Mouse (Mus musculus) splenic B cell, adult 2 months (primary cell): ENCODE results near the gene Slco2a1.

Experiments
- DNase-seq: peaks from one replicate; pipeline ENCODE4 v3.0.0-alpha.2; 2011; ENCODE audit warnings: low read depth, low spot score
- H3K27me3 ChIP-seq: 2 replicates; pipeline ENCODE4 v1.6.1; 2012; ENCODE audit warnings: mild to moderate bottlenecking, low read length, moderate library complexity, mixed read lengths; ENCODE audit not compliant: control insufficient read depth, poor library complexity, insufficient read depth, severe bottlenecking
- H3K36me3 ChIP-seq: 2 replicates; pipeline ENCODE4 v1.6.1; 2012; ENCODE audit warnings: mild to moderate bottlenecking, low read length, moderate library complexity, mixed read lengths; ENCODE audit not compliant: control insufficient read depth, poor library complexity, insufficient read depth, severe bottlenecking

Slco2a1 gene

GRCm38 (mm10) chr9:103119781-103120180, 131.3 kb downstream of the Slco2a1 start:
- Histone ChIP-seq H3K27me3 (no peaks in the 10 kb centered on the region), H3K36me3 (no peaks in the 10 kb centered on the region)
- DNase-seq = no peak

DNA sequence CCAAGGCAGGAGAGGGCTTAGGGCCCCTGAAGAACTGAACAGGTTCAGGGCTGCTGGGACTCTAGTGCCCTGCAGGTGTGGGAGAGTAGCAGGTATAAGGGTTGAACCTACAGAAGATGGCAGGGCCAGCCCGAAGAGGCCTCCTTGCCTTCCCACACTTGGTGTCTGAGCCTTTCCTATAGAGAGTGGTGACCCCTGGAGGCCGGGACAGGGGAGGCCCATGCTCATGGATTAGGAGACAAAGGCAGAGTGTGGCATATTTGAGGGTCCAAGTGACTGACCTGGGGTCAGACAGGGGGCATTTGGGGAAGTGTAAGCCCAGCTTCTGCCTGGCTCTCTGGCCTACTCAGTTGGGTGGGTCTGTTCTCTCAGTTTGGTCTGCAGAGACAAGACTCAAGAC, 131.7 kb downstream of the Slco2a1 start:
- Histone ChIP-seq H3K36me3 (no peaks in the 10 kb centered on the region), H3K27me3 (no peaks in the 10 kb centered on the region)
- no peak for DNase-seq

DNA sequence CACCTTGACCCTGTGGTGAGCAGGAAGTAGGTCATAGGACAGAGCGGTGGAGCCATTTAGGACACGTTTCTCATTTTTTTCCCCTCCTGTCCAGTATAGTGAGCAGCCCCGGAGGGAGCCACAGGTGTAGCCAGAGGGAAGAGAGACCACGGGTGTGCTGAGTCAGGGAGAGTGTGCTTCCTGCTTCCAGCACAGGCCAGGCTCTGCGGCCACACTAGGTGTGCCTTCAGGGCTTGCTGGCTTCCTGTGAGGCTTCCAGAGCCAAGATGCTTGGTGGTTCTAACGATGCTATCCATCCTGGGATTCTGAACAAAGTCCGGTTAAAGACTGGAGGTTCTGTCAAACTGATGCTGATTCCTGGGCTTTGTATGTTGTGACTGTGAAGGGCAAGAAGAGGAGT, 133.0 kb downstream of the Slco2a1 start:
- H3K27me3 ChIP-seq = no peaks in the 10 kb centered on the region
- no peaks in the 10 kb centered on the region for H3K36me3 ChIP-seq
- no peak for DNase-seq

DNA sequence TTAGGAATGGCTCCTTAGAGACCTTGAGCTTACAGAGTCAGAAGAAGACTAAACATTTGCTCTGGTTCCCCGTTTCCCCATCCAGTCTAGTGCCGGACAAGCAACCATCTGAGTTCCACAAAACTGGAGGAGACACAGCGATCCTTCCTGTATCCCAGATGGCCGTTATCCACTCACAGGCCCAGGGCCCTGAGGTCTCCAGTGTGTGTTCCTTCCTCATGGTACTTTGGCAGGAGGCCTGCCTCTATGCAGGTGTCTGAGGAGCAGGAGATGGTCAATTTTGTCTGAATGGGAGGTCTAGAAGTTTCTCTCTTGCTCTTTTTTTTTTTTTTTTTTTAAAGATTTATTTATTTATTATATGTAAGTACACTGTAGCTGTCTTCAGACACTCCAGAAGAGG, 136.2 kb downstream of the Slco2a1 start:
- DNase-seq = no peak
- Histone ChIP-seq H3K36me3 (no peaks in the 10 kb centered on the region), H3K27me3 (no peaks in the 10 kb centered on the region)

GRCm38 (mm10) chr9:103133493-103134124, 145.1 kb downstream of the Slco2a1 start:
- no peak for DNase-seq
- Histone ChIP-seq H3K36me3 (no peaks in the 10 kb centered on the region), H3K27me3 (no peaks in the 10 kb centered on the region)

- H3K27me3 ChIP-seq = no peaks in the 10 kb centered on the region
- DNase-seq = no peak
- H3K36me3 ChIP-seq = no peaks in the 10 kb centered on the region
These were observed 146.0 kb downstream of the Slco2a1 start for GRCm38 (mm10) chr9:103134450-103135030.

- no peak for DNase-seq
- no peaks in the 10 kb centered on the region for H3K27me3 ChIP-seq
- H3K36me3 ChIP-seq = no peaks in the 10 kb centered on the region
These were observed 151.0 kb downstream of the Slco2a1 start for GRCm38 (mm10) chr9:103139481-103139880.

DNA sequence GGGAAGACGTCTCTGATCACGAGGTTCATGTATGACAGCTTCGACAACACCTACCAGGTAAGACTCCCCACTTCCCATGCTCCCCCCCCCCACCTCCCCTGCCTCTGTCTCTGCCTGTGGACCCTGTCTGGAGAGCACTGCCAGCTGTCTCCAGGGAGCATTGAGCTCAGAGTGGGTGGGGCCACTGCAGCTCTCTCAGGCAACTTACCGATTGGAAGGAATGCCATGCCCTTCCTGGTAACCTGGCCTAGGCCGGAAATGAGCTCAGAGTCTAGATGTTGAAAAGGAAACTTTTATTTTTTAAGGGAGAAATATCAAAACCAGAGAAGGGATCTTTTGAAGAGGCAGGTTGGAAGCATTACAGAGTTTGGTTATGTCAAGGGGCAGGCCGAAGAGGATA, 151.9 kb downstream of the Slco2a1 start:
- DNase-seq = no peak
- Histone ChIP-seq H3K36me3 (no peaks in the 10 kb centered on the region), H3K27me3 (no peaks in the 10 kb centered on the region)

DNA sequence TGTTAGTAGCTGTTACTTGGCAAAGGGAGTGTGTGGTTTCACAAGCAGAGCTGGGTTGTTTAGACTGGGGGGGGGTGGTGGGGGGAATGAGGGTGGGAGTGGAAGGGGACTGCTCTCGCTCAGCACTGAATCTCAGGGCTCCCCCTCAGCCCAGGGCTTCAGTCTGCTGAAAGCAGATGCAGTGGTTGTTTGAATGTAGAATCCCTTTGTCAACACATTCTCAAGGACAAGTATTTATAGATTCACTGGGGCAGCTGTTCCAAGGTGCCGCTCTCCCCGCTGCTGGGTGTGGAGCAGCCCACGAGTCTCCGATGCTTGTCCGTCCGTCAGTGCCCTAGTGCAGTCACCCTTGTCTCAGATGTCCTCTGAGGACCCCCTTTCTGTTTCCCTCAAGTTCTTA, 152.8 kb downstream of the Slco2a1 start:
- no peak for DNase-seq
- no peaks in the 10 kb centered on the region for H3K36me3 ChIP-seq
- no peaks in the 10 kb centered on the region for H3K27me3 ChIP-seq

- Histone ChIP-seq H3K36me3 (no peaks in the 10 kb centered on the region), H3K27me3 (no peaks in the 10 kb centered on the region)
- DNase-seq = no peak
These were observed 155.4 kb downstream of the Slco2a1 start for GRCm38 (mm10) chr9:103143881-103144280.

DNA sequence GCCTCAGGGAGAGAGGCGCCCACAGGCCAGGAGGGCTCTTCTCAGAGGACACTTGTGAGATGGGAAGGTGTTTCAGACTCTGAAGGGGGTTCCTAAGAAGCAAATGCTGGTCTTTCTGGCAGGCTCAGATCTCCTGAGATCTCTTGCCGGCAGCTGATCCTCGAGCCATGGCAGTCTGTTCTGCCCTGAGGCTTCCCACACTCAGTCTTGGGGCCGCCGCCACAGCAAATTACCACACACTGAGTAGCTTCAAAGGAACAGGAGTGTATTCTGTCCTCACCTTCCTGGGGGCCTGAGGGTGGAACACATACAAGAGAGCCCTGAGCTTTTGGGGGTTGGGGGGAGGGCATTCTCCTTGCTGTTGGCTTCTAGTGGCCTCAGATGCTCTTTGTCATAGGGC, 156.8 kb downstream of the Slco2a1 start:
- DNase-seq = no peak
- H3K36me3 ChIP-seq = no peaks in the 10 kb centered on the region
- no peaks in the 10 kb centered on the region for H3K27me3 ChIP-seq
